Mouse (Mus musculus): ENCODE measurements at regions not wholly inside any gene's neighbourhood (a gene's known extent, or its start where the extent isn't known, plus 50 kb on each side); places are given as distances from the start of the nearest gene placed in this dataset.

GRCm38 (mm10) chr4:93676403-93677039, 341.2 kb upstream of the Tusc1 start:
- Histone ChIP-seq H3K4me1 (replicated peaks; ENCODE audit: control insufficient read depth in 2 of 2, insufficient read depth in 2 of 2, low read length in 1 of 2) (no peaks in the 10 kb centered on the region), H3K36me3 (replicated peaks; ENCODE audit: control insufficient read depth, insufficient read depth, low read depth) (no peaks in the 10 kb centered on the region), H3K4me2 (ENCODE audit: low read depth) (no peak overlapping the region), H3K9ac (replicated peaks) (no peak overlapping the region), H3K27me3 (ENCODE audit: control insufficient read depth, insufficient read depth, low read length) (no peaks in the 10 kb centered on the region), H3K9me3 (ENCODE audit: control insufficient read depth, low read length) (no peaks in the 10 kb centered on the region), H3K27ac (no peak overlapping the region), H3K4me3 (ENCODE audit: insufficient read depth in 1 of 2, low read depth in 2 of 2, low read length in 2 of 2) (no peak overlapping the region)
- ATAC-seq (ENCODE audit: insufficient read depth) (no peak), DNase-seq (ENCODE audit: low read depth in 3 of 3, low spot score in 3 of 3) (no peak)
- WGBS (ENCODE audit: insufficient replicate concordance), result 76% methylated on average over 8 of the region's 8 CpGs
- no peak for TF ChIP-seq EP300 (IDR thresholded peaks at IDR 0.05; ENCODE audit: low read depth)

DNA sequence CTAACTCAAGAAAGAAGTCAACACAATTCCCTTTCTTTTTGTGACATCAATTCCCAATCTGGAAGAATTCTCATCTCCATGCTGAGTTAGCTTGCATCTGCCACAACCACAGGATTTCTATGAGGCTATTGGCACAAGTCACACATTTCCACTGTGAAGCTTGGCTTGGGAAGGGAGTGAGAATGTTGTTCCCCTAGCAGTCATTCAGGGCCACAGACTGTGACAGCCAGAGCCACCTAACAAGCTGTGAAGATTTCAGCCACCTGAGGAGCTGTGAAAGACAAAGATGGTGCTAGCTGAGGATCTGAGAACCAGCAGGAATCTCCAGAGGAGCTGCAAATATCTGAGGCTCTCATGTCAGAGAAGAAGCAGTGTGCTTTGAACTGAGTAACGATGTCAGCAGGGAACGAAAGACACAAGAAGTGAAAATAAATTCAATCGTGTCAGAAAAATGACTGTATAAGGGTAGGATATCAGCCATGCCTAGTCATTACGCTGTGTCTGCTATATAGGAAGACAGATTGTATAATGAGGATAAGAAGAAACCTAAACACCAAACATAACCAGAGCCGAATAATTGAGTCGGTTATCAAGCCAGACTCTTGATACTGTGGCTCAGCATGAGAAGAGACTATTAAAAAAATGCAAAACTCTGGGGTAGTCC, 340.6 kb upstream of the Tusc1 start:
- Histone ChIP-seq H3K4me2 (ENCODE audit: low read depth) (no peak overlapping the region), H3K9me3 (ENCODE audit: control insufficient read depth, low read length) (no peaks in the 10 kb centered on the region), H3K36me3 (replicated peaks; ENCODE audit: control insufficient read depth, insufficient read depth, low read depth) (no peaks in the 10 kb centered on the region), H3K27ac (no peak overlapping the region), H3K4me1 (replicated peaks; ENCODE audit: control insufficient read depth in 2 of 2, insufficient read depth in 2 of 2, low read length in 1 of 2) (no peaks in the 10 kb centered on the region), H3K4me3 (ENCODE audit: insufficient read depth in 1 of 2, low read depth in 2 of 2, low read length in 2 of 2) (no peak overlapping the region), H3K9ac (replicated peaks) (no peak overlapping the region), H3K27me3 (ENCODE audit: control insufficient read depth, insufficient read depth, low read length) (no peaks in the 10 kb centered on the region)
- 58% methylated on average over 6 of the region's 6 CpGs for WGBS (ENCODE audit: insufficient replicate concordance)
- TF ChIP-seq CTCF (IDR thresholded peaks at IDR 0.05; ENCODE audit: low read depth), result no peak
- TF ChIP-seq EP300 (IDR thresholded peaks at IDR 0.05; ENCODE audit: low read depth), result no peak
- DNase-seq (ENCODE audit: low read depth in 3 of 3, low spot score in 3 of 3) (no peak), ATAC-seq (ENCODE audit: insufficient read depth) (no peak)

DNA sequence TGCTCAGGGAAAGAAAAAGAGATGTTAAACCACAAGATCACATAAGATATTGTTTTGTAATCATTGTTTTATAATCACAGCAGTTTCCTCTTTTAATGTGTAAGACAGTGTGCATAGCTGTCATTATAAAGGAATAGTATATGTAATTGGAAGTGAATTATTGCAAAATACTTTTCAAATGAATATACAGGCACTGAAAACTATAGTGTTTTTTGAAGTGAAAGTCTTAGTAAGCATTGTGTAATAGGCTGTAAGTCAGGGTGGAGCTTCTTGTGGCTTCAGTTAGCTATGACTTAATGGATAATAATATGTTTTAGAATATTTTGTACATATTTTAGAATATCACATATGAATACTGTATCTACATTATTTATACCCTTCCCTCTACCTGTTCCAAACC, 333.7 kb upstream of the Tusc1 start:
- DNase-seq (ENCODE audit: low read depth in 3 of 3, low spot score in 3 of 3), result no peak
- no peaks in the 10 kb centered on the region for H3K4me1 ChIP-seq (replicated peaks; ENCODE audit: control insufficient read depth in 2 of 2, insufficient read depth in 2 of 2, low read length in 1 of 2)
- ATAC-seq (ENCODE audit: insufficient read depth), result no peak
- H3K9ac ChIP-seq (replicated peaks), result no peak overlapping the region
- TF ChIP-seq CTCF (IDR thresholded peaks at IDR 0.05; ENCODE audit: low read depth) (no peak), EP300 (IDR thresholded peaks at IDR 0.05; ENCODE audit: low read depth) (no peak)
- H3K36me3 ChIP-seq (replicated peaks; ENCODE audit: control insufficient read depth, insufficient read depth, low read depth), result no peaks in the 10 kb centered on the region
- H3K27me3 ChIP-seq (ENCODE audit: control insufficient read depth, insufficient read depth, low read length), result no peaks in the 10 kb centered on the region
- H3K4me3 ChIP-seq (ENCODE audit: insufficient read depth in 1 of 2, low read depth in 2 of 2, low read length in 2 of 2), result no peak overlapping the region
- H3K9me3 ChIP-seq (ENCODE audit: control insufficient read depth, low read length), result no peaks in the 10 kb centered on the region
- no peak overlapping the region for H3K4me2 ChIP-seq (ENCODE audit: low read depth)
- H3K27ac ChIP-seq, result no peak overlapping the region

GRCm38 (mm10) chr4:93664293-93664692, 329.0 kb upstream of the Tusc1 start:
- DNase-seq (ENCODE audit: low read depth in 3 of 3, low spot score in 3 of 3), result no peak
- Histone ChIP-seq H3K36me3 (replicated peaks; ENCODE audit: control insufficient read depth, insufficient read depth, low read depth) (no peaks in the 10 kb centered on the region), H3K27ac (no peak overlapping the region), H3K9ac (replicated peaks) (no peak overlapping the region), H3K9me3 (ENCODE audit: control insufficient read depth, low read length) (no peaks in the 10 kb centered on the region), H3K4me2 (ENCODE audit: low read depth) (no peak overlapping the region), H3K4me3 (ENCODE audit: insufficient read depth in 1 of 2, low read depth in 2 of 2, low read length in 2 of 2) (no peak overlapping the region), H3K27me3 (ENCODE audit: control insufficient read depth, insufficient read depth, low read length) (no peaks in the 10 kb centered on the region), H3K4me1 (replicated peaks; ENCODE audit: control insufficient read depth in 2 of 2, insufficient read depth in 2 of 2, low read length in 1 of 2) (no peaks in the 10 kb centered on the region)
- 41% methylated on average over 1 of the region's 1 CpGs for WGBS (ENCODE audit: insufficient replicate concordance)
- TF ChIP-seq EP300 (IDR thresholded peaks at IDR 0.05; ENCODE audit: low read depth), result no peak
- TF ChIP-seq CTCF (IDR thresholded peaks at IDR 0.05; ENCODE audit: low read depth), result no peak
- ATAC-seq (ENCODE audit: insufficient read depth), result no peak

DNA sequence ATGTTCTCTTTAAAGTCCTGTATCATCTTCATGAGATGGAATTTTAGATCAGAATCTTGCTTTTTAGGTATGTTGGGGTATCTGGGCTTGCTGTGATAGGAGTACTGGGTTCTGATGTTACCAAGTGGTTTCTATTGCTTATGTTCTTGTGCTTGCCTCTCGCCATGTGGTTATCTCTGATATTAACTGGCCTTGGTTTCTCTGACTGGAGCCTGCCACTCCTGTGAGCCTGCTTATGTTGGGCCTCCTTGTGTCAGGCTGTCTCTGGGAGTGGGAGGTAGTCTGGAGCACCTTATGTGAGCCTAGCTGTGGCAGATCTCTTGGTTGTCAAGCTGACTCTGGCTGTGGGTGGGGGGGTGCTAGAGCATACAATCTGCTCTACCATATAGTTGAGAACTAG, 302.9 kb upstream of the Tusc1 start:
- Histone ChIP-seq H3K36me3 (replicated peaks; ENCODE audit: control insufficient read depth, insufficient read depth, low read depth) (no peaks in the 10 kb centered on the region), H3K9ac (replicated peaks) (no peak overlapping the region), H3K4me1 (replicated peaks; ENCODE audit: control insufficient read depth in 2 of 2, insufficient read depth in 2 of 2, low read length in 1 of 2) (peaks cover 5 to 7% of the 10 kb centered on the region in 2 experiments), H3K27ac (no peak overlapping the region), H3K4me3 (ENCODE audit: insufficient read depth in 1 of 2, low read depth in 2 of 2, low read length in 2 of 2) (no peak overlapping the region), H3K9me3 (ENCODE audit: control insufficient read depth, low read length) (no peaks in the 10 kb centered on the region), H3K27me3 (ENCODE audit: control insufficient read depth, insufficient read depth, low read length) (no peaks in the 10 kb centered on the region), H3K4me2 (ENCODE audit: low read depth) (no peak overlapping the region)
- WGBS (ENCODE audit: insufficient replicate concordance), result 59% methylated on average over 1 of the region's 1 CpGs
- ATAC-seq (ENCODE audit: insufficient read depth) (peak; percentile 75), DNase-seq (ENCODE audit: low read depth in 3 of 3, low spot score in 3 of 3) (peak in 2 of 3 experiments; percentile 2 to 7)
- TF ChIP-seq EP300 (IDR thresholded peaks at IDR 0.05; ENCODE audit: low read depth) (no peak), CTCF (IDR thresholded peaks at IDR 0.05; ENCODE audit: low read depth) (no peak)
